ENCODE assay signal across 14 mouse cellular contexts in genomic region chr11:98949242-98949957, GRCm38 (mm10). TPM values are rescaled to one million over a fixed set of nuclear protein-coding genes. Genes with fewer than 3 reads are reported as not detected.
DNase-seq lines count a peak whose midpoint lies in the region; ATAC-seq lines count a peak whose summit lies in the region.
"Had no signal": no experiment of that assay in that cellular context is flagged by ENCODE, and none has a peak within 500 bp of the region (broad histone marks: within the 10 kb centered on the region; RNA-seq: fewer than 3 reads in every experiment).

No protein-coding gene starts in this region.

- no peak overlapping the region for H3K4me3 ChIP-seq in heart, embryonic 12.5 days
- H3K4me3 ChIP-seq in lung, embryonic 16.5 days (ENCODE audit: low read length), result no peak overlapping the region
- no peak overlapping the region for H3K4me3 ChIP-seq in embryonic facial prominence, embryonic 15.5 days (replicated peaks)
- H3K4me3 ChIP-seq: liver, embryonic 12.5 days; midbrain, embryonic 15.5 days had no signal

- DNase-seq in heart, adult 8-10 months (ENCODE audit: low spot score), result no peak
- DNase-seq in lung, postnatal 14 days, result no peak
- DNase-seq in right cerebral cortex, adult 18-20 months, result no peak
- DNase-seq in spleen, adult 18-20 months, result no peak
- DNase-seq: layer of hippocampus, adult 9-11 months; thymus, adult 2 months had no signal

- peaks cover 91% of the 10 kb centered on the region for H3K4me1 ChIP-seq in heart, embryonic 12.5 days (replicated peaks)
- H3K4me1 ChIP-seq in lung, embryonic 16.5 days (replicated peaks; ENCODE audit: control insufficient read depth, insufficient read depth, low read length), result peaks cover 70% of the 10 kb centered on the region
- peaks cover 87% of the 10 kb centered on the region for H3K4me1 ChIP-seq in embryonic facial prominence, embryonic 15.5 days

- no peak for ATAC-seq in heart, embryonic 12.5 days (ENCODE audit: insufficient number of reproducible peaks, low FRiP score)
- no peak for ATAC-seq in lung, embryonic 16.5 days (ENCODE audit: low read depth)
- no peak for ATAC-seq in embryonic facial prominence, embryonic 15.5 days (ENCODE audit: insufficient number of reproducible peaks, low FRiP score, low TSS enrichment, low read depth)
- ATAC-seq in megakaryocyte, adult 5-6 weeks (ENCODE audit: poor library complexity, severe bottlenecking), result peak; percentile 34
- ATAC-seq: activated CD4-positive, CD25-positive, alpha-beta regulatory T cell, adult 4 months; liver, embryonic 12.5 days; midbrain, embryonic 15.5 days had no signal

- peak overlapping the region; percentile 46; the same call in 1 of the 2 replicates for H3K9ac ChIP-seq in heart, embryonic 12.5 days
- H3K9ac ChIP-seq in lung, embryonic 16.5 days (ENCODE audit: low read length), result no peak overlapping the region
- H3K9ac ChIP-seq in embryonic facial prominence, embryonic 15.5 days, result no peak overlapping the region
- H3K9ac ChIP-seq: liver, embryonic 12.5 days; midbrain, embryonic 15.5 days had no signal

- WGBS in heart, embryonic 12.5 days, result 69% methylated on average over 12 of the region's 12 CpGs
- 62% methylated on average over 12 of the region's 12 CpGs for WGBS in lung, embryonic 16.5 days
- WGBS in embryonic facial prominence, embryonic 15.5 days, result 63% methylated on average over 12 of the region's 12 CpGs

- H3K27me3 ChIP-seq in heart, embryonic 12.5 days (replicated peaks), result no peaks in the 10 kb centered on the region
- no peaks in the 10 kb centered on the region for H3K27me3 ChIP-seq in lung, embryonic 16.5 days (ENCODE audit: control insufficient read depth, insufficient read depth, low read depth, low read length)
- no peaks in the 10 kb centered on the region for H3K27me3 ChIP-seq in embryonic facial prominence, embryonic 15.5 days
- H3K27me3 ChIP-seq: midbrain, embryonic 15.5 days had no signal

- H3K27ac ChIP-seq in heart, embryonic 12.5 days (ENCODE audit: poor library complexity, severe bottlenecking), result no peak overlapping the region
- peak overlapping the region; percentile 36; the same call in 1 of the 2 replicates for H3K27ac ChIP-seq in lung, embryonic 16.5 days (ENCODE audit: low read length)
- H3K27ac ChIP-seq in embryonic facial prominence, embryonic 15.5 days (replicated peaks), result 0 out of 2 replicates have a peak overlapping the region, but pooled peaks have one; percentile 7
- H3K27ac ChIP-seq: liver, embryonic 12.5 days; midbrain, embryonic 15.5 days had no signal

- H3K36me3 ChIP-seq in heart, embryonic 12.5 days, result peaks cover 34% of the 10 kb centered on the region
- peaks cover 4% of the 10 kb centered on the region; the same call in 1 of the 2 replicates for H3K36me3 ChIP-seq in lung, embryonic 16.5 days (ENCODE audit: control insufficient read depth, insufficient read depth, low read length)
- peaks cover 22% of the 10 kb centered on the region; the same call in 1 of the 2 replicates for H3K36me3 ChIP-seq in embryonic facial prominence, embryonic 15.5 days
- H3K36me3 ChIP-seq: midbrain, embryonic 15.5 days had no signal

- no peak overlapping the region for H3K4me2 ChIP-seq in heart, embryonic 12.5 days
- H3K4me2 ChIP-seq in lung, embryonic 16.5 days (ENCODE audit: low read depth, low read length), result no peak overlapping the region
- H3K4me2 ChIP-seq in embryonic facial prominence, embryonic 15.5 days (replicated peaks), result no peak overlapping the region
- H3K4me2 ChIP-seq: midbrain, embryonic 15.5 days had no signal

- no peaks in the 10 kb centered on the region for H3K9me3 ChIP-seq in heart, embryonic 12.5 days (replicated peaks)
- no peaks in the 10 kb centered on the region for H3K9me3 ChIP-seq in lung, embryonic 16.5 days (ENCODE audit: control insufficient read depth, low read length)
- no peaks in the 10 kb centered on the region for H3K9me3 ChIP-seq in embryonic facial prominence, embryonic 15.5 days (replicated peaks)
- H3K9me3 ChIP-seq: liver, embryonic 12.5 days; midbrain, embryonic 15.5 days had no signal

RNA-seq across cellular contexts. Expression of gene Rara, which starts 21.8 kb away (rescaled TPM):
- 33.8 and 35.1 TPM in 2 replicates for polyA plus RNA-seq in heart, embryonic 12.5 days (2016; fragmentation: Nextera tagmentation; extraction: Ambion mirVana)
- total RNA-seq in heart, adult 8-10 months (2022), result 10 to 100 TPM; 10.8 to 13.5 (median 11.9) TPM
- polyA plus RNA-seq in lung, embryonic 16.5 days (2015; fragmentation: Nextera tagmentation; extraction: Ambion mirVana), result 35.4 and 37.2 TPM in 2 replicates
- 50.0 and 53.5 TPM in 2 replicates for polyA plus RNA-seq in embryonic facial prominence, embryonic 15.5 days (2015; fragmentation: Nextera tagmentation; extraction: Ambion mirVana)
- total RNA-seq in megakaryocyte, adult 5-6 weeks (2015), result 124 and 125 TPM in 2 replicates
- 38.8 and 43.3 TPM in 2 replicates for total RNA-seq in megakaryocyte, adult 5-6 weeks (2017)

RNA-seq across cellular contexts. Expression of gene Gjd3, which starts 33.4 kb away (rescaled TPM):
- 3.5 and 3.9 TPM in 2 replicates for polyA plus RNA-seq in heart, embryonic 12.5 days (2016; fragmentation: Nextera tagmentation; extraction: Ambion mirVana)
- under 1 TPM in 1 of 4 experiments, not detected in 3; 0.44 TPM for total RNA-seq in heart, adult 8-10 months (2022)
- polyA plus RNA-seq in lung, embryonic 16.5 days (2015; fragmentation: Nextera tagmentation; extraction: Ambion mirVana), result 0.31 TPM in 1 of 2 replicates, not detected in the other
- 0.96 and 1.1 TPM in 2 replicates for polyA plus RNA-seq in embryonic facial prominence, embryonic 15.5 days (2015; fragmentation: Nextera tagmentation; extraction: Ambion mirVana)
- not detected in 2 replicates for total RNA-seq in megakaryocyte, adult 5-6 weeks (2015)
- total RNA-seq in megakaryocyte, adult 5-6 weeks (2017), result not detected in 2 replicates
- total RNA-seq: neutrophil, adult 5-6 weeks had no signal
- polyA plus RNA-seq: liver, embryonic 12.5 days had no signal

RNA-seq across cellular contexts. Expression of gene Cdc6, which starts 41.8 kb away (rescaled TPM):
- polyA plus RNA-seq in heart, embryonic 12.5 days (2016; fragmentation: Nextera tagmentation; extraction: Ambion mirVana), result 27.0 and 27.7 TPM in 2 replicates
- under 1 TPM; 0.16 to 0.49 (median 0.25) TPM for total RNA-seq in heart, adult 8-10 months (2022)
- polyA plus RNA-seq in lung, embryonic 16.5 days (2015; fragmentation: Nextera tagmentation; extraction: Ambion mirVana), result 34.0 and 38.3 TPM in 2 replicates
- 22.6 and 22.7 TPM in 2 replicates for polyA plus RNA-seq in embryonic facial prominence, embryonic 15.5 days (2015; fragmentation: Nextera tagmentation; extraction: Ambion mirVana)
- total RNA-seq in megakaryocyte, adult 5-6 weeks (2015), result 26.4 and 31.3 TPM in 2 replicates
- total RNA-seq in megakaryocyte, adult 5-6 weeks (2017), result 26.5 and 27.5 TPM in 2 replicates
